Mouse (Mus musculus): ENCODE measurements around the gene Crtc1.

Gene Crtc1

DNA sequence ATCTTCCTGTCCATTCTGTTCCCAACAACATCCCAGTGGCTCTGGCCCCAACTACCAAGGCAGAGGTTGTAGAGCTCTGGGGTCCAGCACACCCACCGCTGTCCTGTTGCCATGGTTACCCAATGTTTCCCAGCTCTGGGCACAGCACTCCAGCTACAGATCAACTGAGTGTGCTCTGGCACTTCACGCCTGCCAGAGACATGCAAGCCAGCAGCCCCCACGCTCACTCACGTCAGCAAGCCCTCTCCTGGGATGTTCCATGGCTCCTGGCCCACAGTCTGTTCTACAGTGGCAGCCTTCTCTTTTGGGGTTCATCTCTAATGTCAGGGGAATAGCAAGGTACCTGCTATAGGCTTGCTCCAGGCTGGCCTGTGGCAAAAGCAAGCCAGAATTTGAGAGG, 23.9 kb upstream of the Crtc1 start:
- intact Hi-C loops (cut with DNase I), result no loop called here

DNA sequence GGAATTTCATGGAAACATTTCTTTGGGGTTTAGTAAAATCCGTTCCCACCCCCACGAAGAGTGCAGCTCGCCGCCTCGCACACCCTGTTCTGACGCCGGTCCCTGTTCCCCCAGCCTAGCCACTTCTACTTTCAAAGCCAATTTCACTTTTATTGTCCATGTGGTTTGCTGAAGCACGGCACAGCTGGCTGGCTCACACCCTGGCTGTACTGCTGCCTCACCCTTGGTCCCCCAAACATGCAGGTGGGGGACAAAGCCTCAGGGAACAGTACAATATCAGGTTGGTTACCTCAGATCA, 23.1 kb upstream of the Crtc1 start:
- intact Hi-C loops (cut with DNase I), result no loop called here

DNA sequence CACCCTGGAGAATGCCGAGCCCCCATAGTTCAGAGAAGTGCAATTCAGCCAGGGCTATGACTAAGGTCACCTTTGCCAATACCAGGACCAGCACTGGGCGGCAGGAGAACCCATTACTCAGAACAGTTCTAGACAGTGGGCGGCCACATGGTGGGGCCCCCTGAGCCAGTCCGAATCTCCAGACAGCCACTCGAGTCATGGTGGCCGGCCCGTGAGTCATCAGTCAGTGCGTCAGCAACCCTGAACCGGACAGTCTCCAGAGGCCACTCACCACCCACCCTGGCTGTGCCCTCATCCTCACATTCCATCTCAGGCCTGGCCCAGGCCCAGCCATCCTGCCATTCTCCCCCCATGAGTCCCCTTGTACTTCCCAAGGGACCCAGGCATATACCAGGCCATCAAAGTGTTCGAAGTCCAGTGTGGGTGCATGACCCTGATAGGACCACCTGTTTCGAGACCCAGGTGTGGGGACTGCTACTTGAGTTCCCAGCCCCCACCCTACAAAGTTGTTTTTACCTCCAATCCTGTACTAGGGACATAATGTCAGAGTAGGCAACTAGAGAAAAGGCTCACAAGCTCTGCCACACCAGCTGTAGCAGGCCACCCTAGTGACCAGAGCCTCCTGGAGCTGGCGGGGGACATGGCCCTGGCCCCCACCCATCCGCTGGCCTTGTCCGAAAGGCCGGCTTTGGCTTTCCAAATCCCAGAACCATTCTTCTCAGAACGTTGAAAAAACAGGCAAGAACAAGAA, 22.6 kb upstream of the Crtc1 start:
- intact Hi-C loops (cut with DNase I), result no loop called here

DNA sequence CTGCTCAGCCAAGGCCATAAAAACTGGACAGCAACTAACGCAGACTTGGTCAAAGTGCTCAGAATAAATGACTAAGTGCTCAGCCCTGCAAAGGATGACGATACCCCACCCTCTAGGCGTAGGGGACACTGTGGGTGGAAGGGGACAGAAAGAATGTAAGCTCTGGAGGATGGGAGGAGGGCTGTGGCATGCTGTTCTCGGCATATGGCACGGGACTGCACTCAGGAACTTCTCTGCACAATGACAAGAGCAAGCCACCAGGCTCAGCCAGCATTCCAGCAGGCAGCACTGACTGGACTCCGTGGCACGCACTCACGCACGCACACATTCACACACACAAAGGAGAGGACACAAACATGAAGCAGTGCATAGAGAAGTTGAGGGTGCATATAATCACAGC, 21.2 kb upstream of the Crtc1 start:
- intact Hi-C loops (cut with DNase I), result no loop called here

DNA sequence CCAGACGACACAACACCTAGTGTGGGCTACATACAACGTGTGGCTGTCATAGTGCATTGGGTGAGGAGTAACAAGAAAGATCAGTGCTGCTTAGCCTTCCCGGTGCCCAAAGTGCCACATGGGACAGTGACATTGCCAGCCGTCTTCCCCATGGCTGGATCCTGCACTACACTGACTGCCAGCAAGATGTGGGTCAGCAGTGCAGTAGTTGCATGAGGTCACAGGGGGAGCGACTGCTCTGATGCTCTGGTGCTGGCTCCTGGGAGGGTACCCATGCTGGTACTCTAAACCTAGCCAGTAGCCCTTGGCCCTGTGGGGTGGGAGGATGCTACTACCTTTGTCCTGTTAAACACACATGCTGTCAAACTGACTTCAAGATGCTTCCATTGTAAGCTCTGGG, 20.8 kb upstream of the Crtc1 start:
- intact Hi-C loops (cut with DNase I), result no loop called here

DNA sequence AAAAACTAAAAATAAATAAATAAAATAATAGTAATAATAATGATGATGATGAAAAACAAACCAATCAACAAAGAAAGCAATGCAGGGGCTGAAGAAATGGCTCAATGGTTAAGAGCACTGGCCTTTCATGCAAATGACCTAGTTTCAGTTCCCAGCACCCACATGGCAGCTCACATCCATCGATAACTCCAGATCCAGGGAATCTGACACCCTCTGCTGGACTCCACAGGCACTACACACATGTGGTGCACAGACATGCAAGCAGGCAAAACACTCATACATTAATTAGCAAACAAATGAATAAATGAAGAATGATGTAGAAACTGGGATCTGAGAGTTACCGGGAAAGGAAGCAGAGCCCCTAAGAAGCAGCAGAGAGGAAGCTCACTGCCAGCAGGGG, 20.3 kb upstream of the Crtc1 start:
- intact Hi-C loops (cut with DNase I), result no loop called here

DNA sequence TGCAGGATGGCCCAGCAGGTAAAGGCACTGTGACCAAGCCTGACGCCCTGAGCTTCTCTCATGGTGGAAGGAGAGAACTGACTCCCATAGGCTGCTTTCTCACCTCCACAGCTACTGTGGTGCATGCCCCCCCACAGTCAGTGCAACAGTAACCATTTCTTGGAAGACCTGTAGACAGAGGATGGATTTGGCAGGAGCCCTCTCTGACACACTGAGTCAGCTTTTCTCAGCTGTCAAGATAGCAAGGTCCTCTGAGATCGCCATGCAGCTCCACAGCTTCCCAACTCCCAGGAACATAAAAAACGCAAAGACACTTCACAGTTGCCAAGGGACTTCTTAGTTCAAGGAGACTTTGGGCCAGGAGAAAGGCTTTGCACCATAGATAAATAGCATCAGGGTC, 19.1 kb upstream of the Crtc1 start:
- intact Hi-C loops (cut with DNase I), result no loop called here

DNA sequence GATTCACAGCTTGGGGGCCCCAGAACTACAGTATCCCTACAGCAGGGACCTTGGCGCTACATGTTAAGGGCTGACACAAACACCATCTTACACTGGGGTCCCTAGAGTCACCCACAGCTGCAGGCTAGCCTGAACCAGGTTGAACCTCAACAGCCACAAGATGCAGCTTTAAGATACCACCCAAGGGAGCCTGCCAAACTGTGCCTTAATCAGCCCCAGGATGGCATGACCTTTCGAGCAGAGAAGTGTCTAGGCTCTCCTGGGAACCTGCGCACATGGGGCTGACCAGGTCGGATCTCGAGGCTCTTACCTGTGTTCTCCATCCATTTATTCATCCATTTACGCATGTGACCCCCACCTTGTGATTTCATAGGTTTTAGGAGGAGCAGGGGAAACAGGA, 18.5 kb upstream of the Crtc1 start:
- intact Hi-C loops (cut with DNase I), result no loop called here

DNA sequence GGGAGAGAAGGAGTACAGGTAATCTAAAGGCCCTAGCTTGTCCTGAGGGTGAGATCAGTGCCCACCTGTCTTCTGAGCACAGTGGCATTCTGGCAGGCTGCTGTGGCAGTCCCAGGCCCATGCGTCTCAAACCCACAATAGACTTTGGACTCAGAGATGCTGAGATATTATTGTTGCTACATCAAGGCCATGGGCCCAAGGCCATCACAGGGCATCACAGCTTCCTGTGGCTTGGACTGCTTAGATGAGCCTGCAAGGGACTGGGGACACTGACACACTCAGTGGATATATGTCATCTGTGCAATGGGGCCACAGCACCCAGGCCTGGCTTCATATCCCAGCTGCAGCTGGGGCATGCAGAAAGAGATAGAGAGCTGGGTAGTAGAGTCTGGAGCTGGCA, 17.6 kb upstream of the Crtc1 start:
- intact Hi-C loops (cut with DNase I), result no loop called here

DNA sequence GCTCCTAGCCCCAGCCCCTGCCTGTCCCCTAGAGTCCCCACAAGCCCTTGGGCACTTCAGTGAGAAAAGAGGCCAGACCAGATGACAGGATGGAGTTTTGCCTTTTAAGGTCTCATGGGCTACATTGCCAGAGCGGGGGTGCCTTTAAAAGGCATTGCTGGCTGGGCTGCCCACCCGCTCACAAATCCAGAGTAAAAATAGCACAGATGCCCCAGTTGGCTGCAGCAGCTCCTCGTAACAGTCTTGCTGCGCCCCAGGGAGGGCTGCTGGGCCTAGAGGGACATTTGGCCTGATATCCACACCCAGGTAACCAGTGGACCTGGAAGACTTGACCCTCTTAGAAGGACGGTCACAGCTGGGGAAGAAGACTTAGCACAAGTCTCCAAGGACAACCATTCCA, 14.5 kb upstream of the Crtc1 start:
- intact Hi-C loops (cut with DNase I), result no loop called here

DNA sequence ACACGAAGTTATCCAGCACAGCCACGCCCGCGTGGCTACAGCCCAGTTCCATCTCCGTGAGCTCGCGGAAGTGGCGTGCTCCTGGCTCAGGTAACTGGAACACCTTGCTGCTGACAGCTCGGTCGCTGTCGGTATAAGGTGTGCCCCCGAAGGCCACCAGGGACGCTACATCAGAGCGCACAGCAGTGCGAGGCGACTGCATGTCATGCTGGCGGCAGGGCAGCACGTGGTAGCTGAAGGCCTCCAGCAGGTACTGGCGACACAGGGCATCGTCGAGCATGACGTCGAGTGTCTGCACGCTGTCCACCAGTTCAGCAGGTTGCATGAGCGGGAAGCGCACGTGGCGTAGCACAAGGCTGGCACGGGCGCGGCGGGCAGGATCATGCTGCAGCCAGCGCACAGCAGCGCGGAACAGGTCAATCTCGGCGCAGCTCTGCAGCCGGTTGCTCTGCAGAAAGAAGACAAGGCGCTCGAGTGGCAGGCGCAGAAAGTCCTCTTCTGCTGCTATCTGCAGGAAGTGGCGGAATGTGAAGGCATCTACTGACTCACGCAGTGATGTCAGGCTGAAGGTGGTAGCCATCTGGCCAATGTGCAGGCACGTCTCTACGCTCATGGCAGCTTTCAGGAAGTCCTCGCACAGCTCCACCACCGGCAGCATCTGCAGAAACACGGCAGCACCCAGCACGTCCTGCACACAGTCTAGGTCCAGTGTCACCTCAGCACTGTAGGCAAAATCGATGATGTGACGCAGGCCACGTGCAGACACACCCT, 13.0 kb upstream of the Crtc1 start:
- intact Hi-C loops (cut with DNase I), result no loop called here

DNA sequence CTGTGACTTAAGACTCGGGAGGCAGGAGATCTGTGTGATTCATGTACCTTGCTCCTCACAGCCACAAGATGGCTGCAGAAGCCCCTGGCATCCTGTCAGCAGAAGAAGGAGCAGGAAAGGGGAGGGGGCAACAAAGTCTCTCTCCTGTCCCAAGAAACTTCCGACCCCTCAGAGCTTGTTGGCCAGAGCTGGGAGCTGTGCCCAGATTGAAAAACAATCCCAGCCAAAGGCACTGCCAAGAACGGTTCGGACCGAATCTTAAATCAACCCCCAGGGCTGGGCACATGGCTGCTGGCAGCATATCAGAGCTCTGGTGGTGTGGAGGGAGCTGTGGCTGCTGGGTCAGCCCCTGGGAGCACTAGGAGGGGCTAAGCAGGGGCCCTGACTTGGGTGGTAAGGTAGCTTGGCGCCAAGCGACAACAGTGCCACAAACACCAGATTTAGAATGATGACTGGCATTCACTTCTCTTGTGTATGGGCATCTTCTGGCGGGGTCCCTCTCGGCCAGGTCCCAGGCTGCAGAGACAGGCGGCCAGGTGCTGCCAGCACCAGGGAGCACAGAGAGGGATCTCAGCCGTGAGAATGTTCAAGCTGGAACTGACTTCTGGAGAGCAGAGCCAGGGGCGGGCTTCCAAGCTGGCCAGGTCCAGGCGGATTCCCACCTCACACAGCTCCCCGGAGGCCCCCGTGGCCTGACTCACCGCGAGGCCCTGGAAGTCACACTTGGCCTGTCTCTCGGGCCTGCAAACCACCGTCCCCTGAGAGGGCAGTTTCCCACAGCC, 8.5 kb upstream of the Crtc1 start:
- intact Hi-C loops (cut with DNase I), result no loop called here

DNA sequence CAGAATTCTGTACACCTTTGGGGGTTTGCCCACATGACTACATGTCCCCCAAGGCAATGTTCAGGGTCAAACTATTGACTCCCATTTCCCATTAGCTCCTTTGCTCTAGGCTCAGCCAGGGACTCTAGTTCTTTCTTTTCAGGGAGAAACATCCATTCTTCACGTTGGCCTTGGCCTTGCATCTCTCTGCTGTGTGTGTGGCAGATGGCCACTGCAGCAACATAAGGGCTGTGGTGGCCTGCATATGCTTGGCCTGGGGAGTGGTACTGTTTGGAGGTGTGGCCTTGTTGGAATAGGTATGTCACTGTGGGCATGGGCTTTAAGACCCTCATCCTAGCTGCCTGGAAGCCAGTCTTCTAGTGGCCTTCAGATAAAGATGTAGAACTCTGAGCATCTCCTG, 6.6 kb upstream of the Crtc1 start:
- intact Hi-C loops (cut with DNase I), result no loop called here

DNA sequence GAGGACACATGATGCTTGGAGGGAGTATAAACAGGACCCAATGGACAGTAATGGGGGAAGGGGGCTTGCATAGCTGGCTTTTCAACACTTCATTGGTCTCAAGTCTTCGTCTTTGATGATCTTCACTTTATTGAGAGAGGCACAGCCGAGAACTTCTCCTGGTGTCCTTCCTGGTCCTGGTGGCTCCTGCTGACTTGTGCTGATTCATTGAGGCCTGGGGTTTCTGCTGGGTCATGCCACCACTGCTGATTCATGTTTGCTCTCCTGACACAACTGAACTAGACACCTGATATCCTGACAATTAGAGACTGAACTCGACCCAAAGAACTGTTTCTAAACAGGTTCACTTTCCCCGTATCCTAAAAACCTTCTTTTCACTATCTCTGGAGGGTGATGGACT, 3.9 kb upstream of the Crtc1 start:
- intact Hi-C loops (cut with DNase I), result no loop called here

DNA sequence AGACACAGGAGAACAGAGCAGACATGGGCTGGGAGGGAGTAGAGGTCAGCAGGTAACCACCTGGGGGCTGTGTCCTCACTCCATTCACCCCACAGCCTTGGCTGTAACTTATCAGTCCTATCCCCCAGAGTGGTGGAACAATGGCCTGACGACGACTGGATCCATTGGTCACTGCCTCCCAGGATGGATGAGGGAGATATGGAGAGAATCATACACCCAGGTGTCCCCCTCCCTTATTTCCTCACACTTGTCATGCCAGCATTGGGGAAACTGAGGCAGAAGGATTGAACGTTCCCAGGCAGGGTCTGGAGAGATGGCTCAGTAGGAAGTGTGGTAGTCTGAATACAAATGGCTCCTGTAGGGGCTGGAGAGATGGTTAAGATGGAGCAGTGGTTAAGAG, 2.2 kb upstream of the Crtc1 start:
- intact Hi-C loops (cut with DNase I), result no loop called here

DNA sequence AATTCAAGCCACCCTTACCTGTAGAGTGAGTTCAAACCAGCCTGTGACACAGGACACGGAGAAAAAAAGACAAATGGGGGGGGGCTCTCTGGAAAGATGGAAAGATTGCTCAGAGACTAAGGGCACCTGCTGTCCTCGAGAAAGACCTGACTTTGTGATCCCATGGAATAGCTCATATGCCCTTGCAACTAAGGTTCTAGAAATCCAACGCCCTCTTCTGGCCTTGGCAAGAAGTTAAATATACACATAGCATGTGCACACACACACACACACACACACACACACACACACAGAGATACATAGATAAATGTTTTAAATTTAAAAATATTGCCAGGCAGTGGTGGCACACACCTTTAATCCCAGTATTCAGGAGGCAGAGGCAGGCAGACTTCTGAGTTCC, 867 bp upstream of the Crtc1 start:
- intact Hi-C loops (cut with DNase I), result no loop called here

DNA sequence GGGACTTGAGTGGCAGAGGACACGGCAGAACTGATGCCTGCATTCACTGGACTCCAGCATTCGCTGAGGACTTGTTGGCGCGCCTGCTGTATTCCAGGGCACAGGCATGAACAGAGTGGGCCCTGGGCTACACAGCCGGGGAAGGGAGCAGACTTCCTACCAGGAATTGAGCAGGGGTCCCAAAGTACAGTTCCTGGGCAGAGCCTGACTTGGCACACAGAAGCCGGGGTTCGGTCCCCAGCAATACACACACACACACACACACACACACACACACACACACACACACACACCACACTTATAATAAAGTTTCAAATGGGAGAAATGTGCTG, 435 bp upstream of the Crtc1 start:
- intact Hi-C loops (cut with DNase I), result no loop called here

DNA sequence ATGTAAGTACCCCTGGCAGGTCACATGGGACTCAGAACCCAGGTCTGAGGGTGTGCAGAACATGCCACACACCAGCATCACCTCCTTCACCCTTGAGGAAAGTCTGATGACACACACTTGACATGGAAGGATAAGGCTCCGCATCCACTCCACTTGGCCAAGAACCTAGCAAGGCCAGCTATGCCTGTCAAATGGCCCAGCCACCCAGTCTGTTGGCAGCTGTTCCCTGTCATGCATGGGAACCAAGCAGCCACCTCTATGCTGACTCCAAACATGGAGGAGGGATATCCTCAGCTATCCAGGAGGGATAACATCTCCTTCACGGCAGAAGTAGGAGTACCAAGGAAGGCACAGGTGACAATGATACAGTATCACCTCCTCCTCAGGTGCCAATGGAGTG, 956 bp downstream of the Crtc1 start:
- intact Hi-C loops (cut with DNase I), result no loop called here

DNA sequence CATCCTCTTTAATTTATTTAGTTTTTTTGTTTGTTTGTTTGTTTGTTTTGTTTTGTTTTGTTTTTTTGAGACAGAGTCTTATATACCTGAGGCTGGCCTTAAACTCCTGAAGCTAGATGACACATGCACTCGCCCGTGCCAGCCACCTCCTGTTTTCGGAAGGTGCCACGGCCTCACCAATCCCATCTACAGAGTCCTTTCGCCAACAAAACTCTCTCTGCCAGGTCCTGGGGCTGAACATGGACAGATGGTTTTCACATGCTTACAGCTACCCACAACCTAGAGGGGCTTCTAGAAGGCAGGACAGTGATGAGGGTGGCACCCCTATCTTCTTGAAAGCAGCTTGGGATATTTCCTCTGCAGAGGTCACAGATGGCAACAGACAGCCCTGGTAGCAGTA, 4.2 kb downstream of the Crtc1 start:
- intact Hi-C loops (cut with DNase I), result no loop called here

DNA sequence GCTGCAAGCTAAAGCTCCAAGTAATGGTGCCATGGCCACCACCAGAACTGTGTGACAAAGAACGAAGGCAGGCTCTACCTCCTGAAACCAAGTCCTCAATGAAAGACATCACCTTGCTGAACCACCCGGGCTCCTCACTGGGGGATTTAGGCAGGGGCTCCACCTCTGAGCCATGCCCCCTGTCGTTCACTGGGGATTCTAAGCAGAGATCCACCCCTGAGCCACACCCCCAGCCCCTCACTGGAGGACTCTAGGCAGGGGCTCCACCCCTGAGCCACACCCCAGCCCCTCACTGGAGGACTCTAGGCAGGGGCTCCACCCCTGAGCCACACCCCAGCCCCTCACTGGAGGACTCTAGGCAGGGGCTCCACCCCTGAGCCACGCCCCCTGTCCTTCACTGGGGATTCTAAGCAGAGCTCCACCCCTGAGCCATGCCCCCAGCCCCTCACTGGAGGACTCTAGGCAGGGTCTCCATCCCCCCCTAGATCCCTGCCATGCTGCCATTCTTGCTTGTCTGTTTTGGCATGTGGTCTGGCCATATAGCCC, 6.3 kb downstream of the Crtc1 start:
- intact Hi-C loops (cut with DNase I), result no loop called here

DNA sequence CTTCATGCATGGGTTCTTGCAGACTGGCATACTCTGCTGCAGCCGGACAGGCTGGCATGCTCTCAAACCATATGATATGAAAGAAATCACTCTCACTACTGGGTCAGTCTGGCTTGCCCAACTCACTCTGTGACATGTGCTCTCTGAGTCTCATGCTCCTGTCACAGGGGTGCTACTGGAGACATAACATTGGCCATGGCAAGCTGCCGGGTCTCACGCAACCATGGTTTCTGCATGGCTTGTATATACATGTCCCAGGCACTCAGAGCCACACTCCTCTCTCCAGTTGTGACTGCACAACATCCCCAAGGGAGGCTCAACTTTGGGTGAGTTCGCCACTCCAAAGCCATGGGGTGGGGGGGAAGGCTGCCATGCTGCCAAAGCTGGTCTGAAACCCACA, 8.2 kb downstream of the Crtc1 start:
- intact Hi-C loops (cut with DNase I), result no loop called here

DNA sequence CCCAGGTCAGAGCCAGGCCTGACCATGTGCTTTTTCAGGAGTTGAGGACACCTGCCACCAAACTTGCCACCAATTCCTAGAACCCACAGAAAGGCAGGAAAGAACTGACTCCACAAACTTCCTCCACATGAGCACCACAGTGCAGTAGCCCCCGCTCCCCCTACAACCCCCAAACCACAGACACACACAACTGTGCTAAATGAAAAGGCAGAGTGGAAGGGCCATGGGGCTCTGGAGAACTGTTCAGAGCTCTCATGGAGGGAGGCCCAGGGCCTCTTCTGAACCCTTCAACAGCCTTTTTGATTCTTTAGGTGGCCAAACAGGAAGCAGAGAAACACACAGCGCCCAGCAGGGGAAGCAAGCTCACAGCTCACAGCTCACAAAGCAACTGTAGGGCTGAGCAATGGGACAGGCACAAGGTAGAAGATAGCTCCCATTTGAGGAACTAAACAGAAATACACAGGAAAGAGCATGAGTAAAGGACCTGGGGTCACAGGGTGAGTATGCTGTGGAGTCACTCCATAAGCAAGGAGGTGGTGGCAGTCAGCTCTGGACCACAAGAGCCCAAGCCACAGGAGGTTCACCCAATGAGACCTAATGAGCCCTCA, 13.0 kb downstream of the Crtc1 start:
- intact Hi-C loops (cut with DNase I), result no loop called here

Measured in adrenal gland (tissue).